Mouse (Mus musculus) CH12.LX (cell line): Measurements from ENCODE around the gene Ssb.

Experiments used
- CTCF ChIP-seq, 2 experiments: IDR thresholded peaks in 1 of 2; conservative IDR thresholded peaks in 1 of 2; 2 replicates each; pipeline ENCODE4 v1.5.1; 2011 to 2012; ENCODE audit warnings: low read depth in 2 of 2, low read length in 2 of 2, improper control_type of control experiment in 1 of 2, inconsistent platforms in 1 of 2, mild to moderate bottlenecking in 1 of 2, moderate library complexity in 1 of 2
- EP300 ChIP-seq: IDR thresholded peaks from 2 replicates; pipeline ENCODE4 v1.6.1; 2011; ENCODE audit warnings: low read length, improper control_type of control experiment
- GABPA ChIP-seq: IDR thresholded peaks from 2 replicates; pipeline ENCODE4 v1.6.1; 2012; ENCODE audit warnings: low read depth, low read length, improper control_type of control experiment, inconsistent platforms; ENCODE audit not compliant: insufficient replicate concordance
- MAFK ChIP-seq: IDR thresholded peaks from 2 replicates; pipeline ENCODE4 v1.6.1; 2011; ENCODE audit warnings: low read length, improper control_type of control experiment; ENCODE audit not compliant: insufficient replicate concordance
- MXI1 ChIP-seq: IDR thresholded peaks from 2 replicates; pipeline ENCODE4 v1.6.1; 2011; ENCODE audit warnings: mild to moderate bottlenecking, low read depth, low read length, improper control_type of control experiment
- UBTF ChIP-seq: IDR thresholded peaks from 2 replicates; pipeline ENCODE4 v1.6.1; 2012; ENCODE audit warnings: low read depth, mild to moderate bottlenecking, inconsistent platforms, low read length, improper control_type of control experiment, moderate library complexity
- ZC3H11A ChIP-seq: IDR thresholded peaks from 2 replicates; pipeline ENCODE4 v1.6.1; 2012; ENCODE audit warnings: low read depth, mild to moderate bottlenecking, inconsistent platforms, low read length, improper control_type of control experiment

DNA sequence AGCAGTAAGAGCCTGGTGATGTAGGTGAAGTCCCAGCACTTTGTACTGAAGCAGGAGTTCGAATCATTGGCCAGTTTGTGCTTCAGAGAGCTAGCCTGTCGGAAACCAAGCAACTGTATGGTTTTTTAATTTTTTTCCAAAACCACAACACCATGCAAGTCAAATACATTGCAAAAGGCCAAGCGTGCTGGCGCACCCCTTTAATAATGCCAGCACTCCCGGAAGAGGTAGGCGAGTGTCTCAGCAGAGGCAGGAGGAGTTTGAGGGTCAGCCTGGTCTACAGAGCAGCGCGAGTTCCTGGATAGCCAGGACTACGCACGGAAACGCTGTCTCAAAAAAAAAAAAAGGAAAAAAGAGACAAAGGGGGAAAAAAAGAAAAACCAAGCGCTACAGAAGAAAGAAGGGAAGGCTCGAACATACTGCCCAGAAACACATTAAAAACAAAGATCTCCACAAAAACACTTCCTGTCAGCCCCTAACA lies 350 bp upstream of the Ssb start:
- TF ChIP-seq CTCF (conservative IDR thresholded peaks at IDR 0.05 in 1 of 2, IDR thresholded peaks at IDR 0.05 in 1 of 2; ENCODE audit: low read depth in 2 of 2, low read length in 2 of 2): no peak
- no peak for TF ChIP-seq ZC3H11A
- TF ChIP-seq MXI1: no peak
- no peak for TF ChIP-seq UBTF
- TF ChIP-seq MAFK: no peak
- 0 out of 2 replicates have a peak, but pooled peaks have one; percentile 13 for TF ChIP-seq EP300
- TF ChIP-seq GABPA: no peak
